Mouse (Mus musculus): ENCODE measurements around the gene Neto2. TPM values are rescaled to one million over a fixed set of nuclear protein-coding genes. Genes with fewer than 3 reads are reported as not detected.
"Not testable (repeated sequence)": the region's sequence is repeated elsewhere in the genome, so short reads cannot be mapped to it uniquely, and the experiment has no call there.

Neto2 gene
- 10 to 100 TPM; 57.4 to 73.8 (median 60.2) TPM for total RNA-seq (2022)

DNA sequence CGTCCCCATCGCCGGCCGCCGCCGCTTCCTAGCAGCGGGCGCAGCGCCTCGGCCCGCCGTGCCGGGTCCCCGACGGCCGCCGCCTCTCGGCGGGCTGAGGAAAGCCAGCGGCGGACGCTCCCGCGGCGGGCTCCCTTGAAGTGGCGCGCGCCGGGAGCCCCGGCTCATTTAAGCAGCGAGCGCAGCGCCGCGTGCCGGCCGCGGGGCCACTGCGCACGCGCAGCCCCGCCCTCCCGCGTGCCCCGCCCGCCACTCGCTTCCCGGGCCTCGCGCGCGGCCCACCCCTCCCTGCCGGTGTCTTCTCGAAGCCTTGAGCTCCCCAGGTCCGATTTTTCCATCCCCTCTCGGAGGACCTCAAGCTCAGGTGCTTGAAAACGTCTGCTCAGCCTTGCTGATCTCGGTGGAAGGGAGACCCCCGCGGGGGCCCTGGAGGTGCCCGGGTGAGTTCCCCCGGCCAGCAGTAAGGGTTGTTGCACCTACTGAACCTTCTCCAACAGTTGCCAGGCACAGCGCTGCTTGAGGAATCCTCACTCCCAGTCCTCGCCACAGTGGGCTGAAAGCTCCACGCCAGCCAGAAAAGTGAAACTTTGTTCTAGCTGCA, at the start of gene Neto2:
TSS of gene Neto2 (minus strand) at position 174 of the 601 bp plus-strand sequence.
- DNase-seq (ENCODE audit: low spot score in 2 of 2), result peak; percentile 63 to 67

- no peak for DNase-seq (ENCODE audit: low spot score in 2 of 2)
These were observed 44.3 kb upstream of the Neto2 start for GRCm38 (mm10) chr8:85745053-85745452.

GRCm38 (mm10) chr8:85730545-85730944, 29.8 kb upstream of the Neto2 start:
- no peak for DNase-seq (ENCODE audit: low spot score in 2 of 2)

GRCm38 (mm10) chr8:85717271-85717670, 16.5 kb upstream of the Neto2 start:
- DNase-seq (ENCODE audit: low spot score in 2 of 2), result no peak

DNA sequence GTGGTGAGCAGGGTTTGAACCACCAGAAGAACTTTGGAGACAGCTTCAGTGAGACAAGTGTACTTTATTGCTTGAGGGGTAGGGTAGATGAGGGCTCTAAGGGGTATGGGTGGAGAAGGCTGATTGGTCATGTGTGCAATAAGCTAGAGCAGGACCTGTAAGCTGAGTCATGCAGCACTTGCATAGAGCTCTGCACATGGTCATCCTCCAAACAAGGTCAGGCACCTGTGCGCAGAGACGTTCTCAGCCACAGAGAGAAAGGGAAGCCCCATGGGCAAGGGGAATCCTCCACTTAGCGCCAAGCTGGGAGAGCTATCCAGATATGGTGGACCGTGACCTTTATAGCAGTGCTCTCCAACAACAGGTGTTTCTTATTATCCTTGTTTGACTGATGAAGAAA, 16.0 kb upstream of the Neto2 start:
- DNase-seq (ENCODE audit: low spot score in 2 of 2), result no peak

- no peak for DNase-seq (ENCODE audit: low spot score in 2 of 2)
These were observed 6.3 kb upstream of the Neto2 start for GRCm38 (mm10) chr8:85706988-85707387.

GRCm38 (mm10) chr8:85700101-85700750, 498 bp downstream of the Neto2 start:
- peak; percentile 11 to 23 for DNase-seq (ENCODE audit: low spot score in 2 of 2)

GRCm38 (mm10) chr8:85699051-85699450, 1.7 kb downstream of the Neto2 start:
- DNase-seq (ENCODE audit: low spot score in 2 of 2), result peak; percentile 29 to 42

DNA sequence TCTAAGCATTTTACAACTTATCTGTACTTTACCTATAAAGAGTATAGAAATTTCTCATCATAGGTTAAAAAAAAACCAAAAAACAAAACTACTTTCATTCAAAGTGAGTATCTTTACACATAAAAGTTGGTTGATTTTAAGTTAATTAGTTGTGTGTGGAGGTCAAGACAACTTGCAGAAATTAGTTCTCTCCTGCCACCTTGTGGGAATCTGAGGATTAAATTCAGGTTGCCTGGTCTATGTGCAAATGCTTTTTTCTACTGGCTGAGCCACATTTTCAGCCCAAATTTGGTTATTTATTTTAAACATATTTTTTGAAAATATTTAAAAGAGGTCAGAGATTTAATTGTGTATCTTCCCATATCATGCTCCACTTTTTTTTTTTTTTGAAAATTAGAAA, 35.6 kb downstream of the Neto2 start:
- no peak for DNase-seq (ENCODE audit: low spot score in 2 of 2)

GRCm38 (mm10) chr8:85661995-85662394, 38.7 kb downstream of the Neto2 start:
- peak in 1 of 2 experiments; percentile 30 for DNase-seq (ENCODE audit: low spot score in 2 of 2)

DNA sequence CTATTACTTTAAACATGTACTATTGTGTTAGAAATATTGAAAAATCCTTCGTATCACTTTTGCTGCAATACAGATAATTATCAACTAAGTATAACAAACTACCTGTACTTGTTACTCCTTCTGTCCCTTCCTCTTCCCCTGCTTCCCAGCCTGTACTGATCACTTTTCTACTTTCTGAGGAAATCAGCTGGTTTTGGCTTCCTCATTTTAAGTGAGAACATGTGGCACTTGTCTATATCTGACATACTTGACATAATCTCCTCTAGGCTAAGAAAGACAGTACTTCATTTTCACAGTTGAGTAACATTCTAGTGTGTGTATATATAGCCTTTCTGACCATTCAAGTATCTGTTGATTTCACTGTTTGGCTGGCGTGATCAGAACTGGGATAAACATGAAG, 49.5 kb downstream of the Neto2 start:
- no peak for DNase-seq (ENCODE audit: low spot score in 2 of 2)

DNA sequence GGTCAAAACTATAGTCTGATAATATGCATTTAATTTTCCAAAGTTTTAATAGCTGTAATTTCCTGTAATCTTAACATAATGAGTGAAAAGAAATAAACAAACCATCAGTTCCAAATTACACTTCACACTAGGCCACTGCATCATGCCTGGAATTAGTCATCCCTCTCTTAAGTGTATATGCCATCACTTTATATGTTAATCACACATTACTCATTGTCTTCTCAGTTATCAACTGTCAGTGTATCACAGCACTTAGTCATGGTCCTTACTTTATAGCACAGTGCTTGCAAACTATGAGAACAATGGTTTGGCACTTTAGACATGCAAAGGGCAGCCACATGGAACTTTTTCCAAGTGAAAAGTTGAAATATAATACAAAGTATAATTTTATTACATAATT, 52.2 kb downstream of the Neto2 start:
- no peak for DNase-seq (ENCODE audit: low spot score in 2 of 2)

- DNase-seq (ENCODE audit: low spot score in 2 of 2), result no peak
These were observed 55.6 kb downstream of the Neto2 start for GRCm38 (mm10) chr8:85644921-85645665.

GRCm38 (mm10) chr8:85624450-85624849, 76.3 kb downstream of the Neto2 start:
- no peak for DNase-seq (ENCODE audit: low spot score in 2 of 2)

DNA sequence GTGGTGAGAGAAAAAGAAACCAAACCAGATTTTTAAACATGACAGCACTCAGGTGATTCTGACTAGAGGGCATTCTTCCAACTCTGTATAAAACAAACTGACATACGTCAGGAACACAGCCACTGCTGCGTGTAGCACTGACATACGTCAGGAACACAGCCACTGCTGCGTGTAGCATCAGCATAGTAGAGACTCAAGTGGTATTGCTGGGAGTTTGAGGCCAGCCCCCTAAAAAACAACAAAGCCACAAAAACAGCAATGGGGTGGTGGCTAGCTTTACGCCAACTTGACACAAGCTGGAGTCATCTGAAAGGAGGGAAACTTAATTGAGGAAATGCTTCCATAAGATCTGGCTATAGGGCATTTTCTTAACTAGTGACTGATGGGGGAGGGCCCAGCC, 77.5 kb downstream of the Neto2 start:
- no peak for DNase-seq (ENCODE audit: low spot score in 2 of 2)

- DNase-seq (ENCODE audit: low spot score in 2 of 2), result no peak
These were observed 81.9 kb downstream of the Neto2 start for GRCm38 (mm10) chr8:85618789-85619188.

DNA sequence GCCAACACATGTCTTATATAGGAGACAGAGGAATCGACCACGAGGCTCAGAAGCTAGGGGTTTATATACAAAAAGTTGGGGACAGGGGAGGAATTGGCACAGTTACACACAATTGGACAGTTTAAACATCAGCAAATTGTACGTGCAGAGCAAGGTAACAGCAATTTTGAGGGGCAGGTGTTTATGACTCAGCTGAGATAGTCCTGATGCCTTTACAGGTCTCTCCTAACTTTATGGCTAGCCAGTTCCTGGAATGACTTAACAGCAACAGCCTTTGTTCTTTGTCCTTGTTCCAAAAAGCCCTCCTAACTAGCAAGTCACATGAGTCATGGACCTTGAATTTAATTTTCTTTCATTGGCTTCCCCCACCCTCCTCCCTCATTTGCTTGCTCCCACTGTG, 83.6 kb downstream of the Neto2 start:
- DNase-seq (ENCODE audit: low spot score in 2 of 2), result not testable (repeated sequence)

- no peak for DNase-seq (ENCODE audit: low spot score in 2 of 2)
These were observed 91.9 kb downstream of the Neto2 start for GRCm38 (mm10) chr8:85608836-85609235.

DNA sequence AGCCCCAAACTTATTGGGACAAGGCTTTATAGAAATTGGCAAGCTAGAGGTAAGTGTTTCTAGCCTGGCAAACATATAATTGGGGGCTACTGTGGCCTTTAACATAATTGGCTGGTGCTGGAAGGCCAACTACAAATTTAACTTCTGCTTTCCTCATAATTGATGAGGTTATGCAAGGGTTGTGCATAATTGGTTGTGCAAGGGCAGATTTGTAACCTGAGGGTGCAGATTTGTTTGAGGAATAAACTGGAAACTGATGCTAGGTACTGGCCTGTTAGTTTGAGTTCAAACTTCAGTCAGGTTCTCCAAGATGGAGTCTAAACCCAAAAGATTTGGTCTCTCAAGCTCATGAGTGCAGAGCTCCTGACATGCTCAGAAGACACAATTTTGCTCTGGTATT, 92.9 kb downstream of the Neto2 start:
- DNase-seq (ENCODE audit: low spot score in 2 of 2), result no peak

- no peak for DNase-seq (ENCODE audit: low spot score in 2 of 2)
These were observed 93.8 kb downstream of the Neto2 start for GRCm38 (mm10) chr8:85606974-85607373.

GRCm38 (mm10) chr8:85606561-85606960, 94.2 kb downstream of the Neto2 start:
- DNase-seq (ENCODE audit: low spot score in 2 of 2), result no peak

GRCm38 (mm10) chr8:85604201-85604600, 96.5 kb downstream of the Neto2 start:
- no peak for DNase-seq (ENCODE audit: low spot score in 2 of 2)

All from left cerebral cortex, adult 8-10 months (tissue).